Mouse (Mus musculus) naive thymus-derived CD4-positive, alpha-beta T cell, adult 2 months (primary cell): ENCODE data around the gene Zfp804a.

Experiments
- DNase-seq: peaks from one replicate; pipeline ENCODE4 v3.0.0-alpha.2; 2011; ENCODE audit warnings: low read depth

The Zfp804a gene

DNA sequence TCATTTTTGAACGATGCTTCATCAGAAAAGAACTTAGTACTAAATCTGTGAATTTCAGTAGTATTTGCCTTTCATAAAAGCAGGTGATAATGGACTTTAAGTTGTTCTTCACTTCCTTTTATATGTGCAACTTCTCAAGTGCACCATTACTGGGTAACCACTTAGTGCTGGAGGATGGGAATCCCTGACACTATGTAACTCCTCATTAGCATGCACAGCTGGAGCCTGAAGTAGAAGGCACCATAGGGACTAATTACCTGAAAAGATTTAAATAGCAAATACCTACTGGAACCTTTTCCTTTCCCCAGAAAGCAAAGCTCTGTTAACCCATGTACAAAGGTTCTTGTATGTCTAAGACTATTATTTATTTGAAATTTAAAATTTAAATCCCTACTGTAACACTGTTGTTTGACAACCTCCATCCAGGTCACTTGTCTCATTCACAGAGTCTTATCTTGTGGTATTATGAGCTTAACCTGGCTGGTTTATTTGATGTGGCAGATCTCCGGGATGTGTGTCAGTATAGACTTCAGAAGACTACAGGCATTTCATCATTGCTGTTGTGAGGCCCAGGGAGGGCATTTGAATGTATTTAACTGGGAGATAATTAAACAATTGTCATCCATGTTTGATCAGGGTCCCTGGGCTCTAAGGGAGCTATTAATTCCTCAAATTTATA, 229.7 kb downstream of the Zfp804a start:
- no peak for DNase-seq

GRCm38 (mm10) chr2:82294932-82295493, 242.0 kb downstream of the Zfp804a start:
- no peak for DNase-seq
